Mouse (Mus musculus) heart, embryonic 16.5 days (tissue): ENCODE measurements around the gene Maml2. TPM values are rescaled to one million over a fixed set of nuclear protein-coding genes. Genes with fewer than 3 reads are reported as not detected.

Experiments
- ATAC-seq: fragments of 200-750 bp; cut with Nextera tagmentation; replicated peaks from 2 replicates; pipeline ENCODE4 v1.8.0; 2017; ENCODE audit warnings: moderate number of reproducible peaks; ENCODE audit not compliant: insufficient read depth, low FRiP score; ENCODE audit errors: extremely low read depth
- H3K27ac ChIP-seq: fragments of 300-500 bp; sonication (generic); 2 replicates; pipeline ENCODE4 v1.5.1; 2014; ENCODE audit warnings: mild to moderate bottlenecking, low read length, control low read depth, moderate library complexity
- H3K27me3 ChIP-seq: fragments of 300-500 bp; sonication (generic); 2 replicates; pipeline ENCODE4 v1.6.1; 2014; ENCODE audit warnings: low read length, mixed read lengths; ENCODE audit not compliant: control insufficient read depth, insufficient read depth
- H3K36me3 ChIP-seq: fragments of 300-500 bp; sonication (generic); 2 replicates; pipeline ENCODE4 v1.6.1; 2014; ENCODE audit not compliant: control insufficient read depth, insufficient read depth
- H3K4me1 ChIP-seq: fragments of 300-500 bp; sonication (generic); 2 replicates; pipeline ENCODE4 v1.6.1; 2014; ENCODE audit warnings: low read length, mixed read lengths; ENCODE audit not compliant: control insufficient read depth, insufficient read depth
- H3K4me2 ChIP-seq: fragments of 300-500 bp; sonication (generic); 2 replicates; pipeline ENCODE4 v1.6.1; 2014; ENCODE audit warnings: low read depth, mild to moderate bottlenecking, control low read depth, low read length
- H3K4me3 ChIP-seq: fragments of 300-500 bp; sonication (generic); 2 replicates; pipeline ENCODE4 v1.5.1; 2014; ENCODE audit warnings: mild to moderate bottlenecking, control low read depth, low read length
- H3K9ac ChIP-seq: fragments of 300-500 bp; sonication (generic); 2 replicates; pipeline ENCODE4 v1.6.1; 2014; ENCODE audit warnings: low read length, control low read depth
- H3K9me3 ChIP-seq: fragments of 300-500 bp; sonication (generic); replicated peaks from 2 replicates; pipeline ENCODE4 v1.6.1; 2016; ENCODE audit warnings: low read length; ENCODE audit not compliant: control insufficient read depth
- WGBS: fragments of 180-500 bp; shearing (Covaris S2); extraction: QIAGEN DNeasy Blood & Tissue Kit; methylation state at CpG from one replicate; pipeline ENCODE4 v1.1.7; 2014; 5-methylcytosine and 5-hydroxymethylcytosine counted together
- polyA plus RNA-seq: library from polyadenylated mRNA; unstranded; fragments of >200 nt; fragmentation: Nextera tagmentation; extraction: Ambion mirVana; gene quantifications from 2 replicates; pipeline ENCODE4 v1.2.1, GENCODE M21; 2015

Maml2 gene
- polyA plus RNA-seq, 1 experiment from 2014 or later, result 9.0 TPM

GRCm38 (mm10) chr9:13694293-13694692, 396.5 kb downstream of the Maml2 start:
- no peak overlapping the region for H3K9ac ChIP-seq
- peaks cover 28% of the 10 kb centered on the region for H3K4me1 ChIP-seq
- H3K27ac ChIP-seq, result peak overlapping the region; percentile 78
- peak overlapping the region; percentile 40 for H3K4me2 ChIP-seq
- ATAC-seq, result no peak
- no peak overlapping the region for H3K4me3 ChIP-seq
- H3K27me3 ChIP-seq, result no peaks in the 10 kb centered on the region
- no peaks in the 10 kb centered on the region for H3K9me3 ChIP-seq
- 17% methylated on average over 5 of the region's 5 CpGs for WGBS
- H3K36me3 ChIP-seq, result no peaks in the 10 kb centered on the region

- no peak overlapping the region for H3K4me3 ChIP-seq
- no peaks in the 10 kb centered on the region for H3K9me3 ChIP-seq
- peaks cover 19% of the 10 kb centered on the region for H3K4me1 ChIP-seq
- H3K36me3 ChIP-seq, result no peaks in the 10 kb centered on the region
- H3K27ac ChIP-seq, result no peak overlapping the region
- H3K4me2 ChIP-seq, result no peak overlapping the region
- 78% methylated on average over 4 of the region's 4 CpGs for WGBS
- no peak overlapping the region for H3K9ac ChIP-seq
- no peak for ATAC-seq
- H3K27me3 ChIP-seq, result no peaks in the 10 kb centered on the region
Observed at GRCm38 (mm10) chr9:13697041-13697811, 399.5 kb downstream of the Maml2 start.

DNA sequence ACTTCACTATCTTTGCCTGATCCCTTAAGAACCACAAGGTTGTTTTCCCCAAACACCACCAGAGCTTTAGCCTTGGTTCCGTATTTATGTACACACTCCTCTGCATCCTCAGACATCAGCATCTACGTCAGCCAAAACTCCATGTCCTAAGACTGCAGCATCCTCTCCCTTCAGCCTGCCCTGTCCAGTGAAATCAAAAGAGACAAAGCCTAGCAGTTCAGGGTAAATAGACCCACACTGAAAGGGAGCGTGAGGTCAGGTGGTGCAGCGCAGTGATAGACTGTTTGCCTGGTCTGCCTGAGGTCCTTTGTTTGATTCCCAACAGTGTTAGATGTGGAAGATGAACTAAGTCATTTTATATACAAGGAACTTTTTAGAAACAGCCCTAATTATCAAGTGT, 400.1 kb downstream of the Maml2 start:
- Histone ChIP-seq H3K27ac (no peak overlapping the region), H3K4me1 (peaks cover 24% of the 10 kb centered on the region), H3K9me3 (no peaks in the 10 kb centered on the region), H3K36me3 (no peaks in the 10 kb centered on the region), H3K4me3 (no peak overlapping the region), H3K9ac (no peak overlapping the region), H3K4me2 (no peak overlapping the region), H3K27me3 (no peaks in the 10 kb centered on the region)
- WGBS, result 96% methylated on average over 4 of the region's 4 CpGs
- ATAC-seq, result no peak

GRCm38 (mm10) chr9:13699061-13699780, 401.5 kb downstream of the Maml2 start:
- no peak overlapping the region for H3K4me2 ChIP-seq
- H3K9me3 ChIP-seq, result no peaks in the 10 kb centered on the region
- peaks cover 21% of the 10 kb centered on the region for H3K4me1 ChIP-seq
- ATAC-seq, result no peak
- WGBS, result 79% methylated on average over 14 of the region's 14 CpGs
- H3K4me3 ChIP-seq, result no peak overlapping the region
- no peaks in the 10 kb centered on the region for H3K27me3 ChIP-seq
- H3K27ac ChIP-seq, result no peak overlapping the region
- no peak overlapping the region for H3K9ac ChIP-seq
- no peaks in the 10 kb centered on the region for H3K36me3 ChIP-seq

GRCm38 (mm10) chr9:13699781-13700116, 402.0 kb downstream of the Maml2 start:
- no peak for ATAC-seq
- H3K9me3 ChIP-seq, result no peaks in the 10 kb centered on the region
- peaks cover 16% of the 10 kb centered on the region for H3K4me1 ChIP-seq
- 82% methylated on average over 5 of the region's 5 CpGs for WGBS
- no peak overlapping the region for H3K9ac ChIP-seq
- H3K4me2 ChIP-seq, result no peak overlapping the region
- H3K27ac ChIP-seq, result no peak overlapping the region
- H3K4me3 ChIP-seq, result no peak overlapping the region
- no peaks in the 10 kb centered on the region for H3K27me3 ChIP-seq
- no peaks in the 10 kb centered on the region for H3K36me3 ChIP-seq

DNA sequence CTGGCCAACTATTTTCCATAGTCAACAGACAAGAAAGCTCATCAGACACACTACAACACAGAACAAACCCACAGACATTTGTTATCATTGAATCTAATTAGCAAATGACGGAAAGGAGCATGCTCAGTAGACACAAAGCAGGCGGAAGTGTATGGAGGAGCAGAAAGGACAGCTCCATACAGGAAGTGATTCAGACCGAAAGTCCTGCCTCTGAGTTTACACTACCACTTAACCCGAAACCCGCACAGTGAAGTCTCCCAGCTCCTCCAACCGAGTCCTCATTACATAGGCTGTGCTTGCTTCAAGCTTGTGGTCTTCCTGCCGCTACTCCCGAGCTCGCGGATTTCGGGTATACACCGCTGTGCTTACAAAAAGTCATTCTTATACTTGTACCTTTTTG, 404.0 kb downstream of the Maml2 start:
- Histone ChIP-seq H3K4me3 (no peak overlapping the region), H3K9me3 (no peaks in the 10 kb centered on the region), H3K36me3 (peaks cover 8% of the 10 kb centered on the region; the same call in 1 of the 2 replicates), H3K27ac (no peak overlapping the region), H3K27me3 (no peaks in the 10 kb centered on the region), H3K9ac (no peak overlapping the region), H3K4me2 (no peak overlapping the region), H3K4me1 (peaks cover 9% of the 10 kb centered on the region)
- WGBS, result 89% methylated on average over 12 of the region's 12 CpGs
- no peak for ATAC-seq

GRCm38 (mm10) chr9:13703100-13703499, 405.3 kb downstream of the Maml2 start:
- Histone ChIP-seq H3K9ac (peak overlapping the region; percentile 41; the same call in 1 of the 2 replicates), H3K27me3 (no peaks in the 10 kb centered on the region), H3K4me3 (no peak overlapping the region), H3K36me3 (peaks cover 8% of the 10 kb centered on the region; the same call in 1 of the 2 replicates), H3K4me2 (peak overlapping the region; percentile 23; the same call in 1 of the 2 replicates), H3K27ac (peak overlapping the region; percentile 71), H3K9me3 (no peaks in the 10 kb centered on the region), H3K4me1 (peaks cover 9% of the 10 kb centered on the region)
- 37% methylated on average over 2 of the region's 2 CpGs for WGBS
- ATAC-seq, result peak; percentile 89

GRCm38 (mm10) chr9:13704917-13705316, 407.2 kb downstream of the Maml2 start:
- no peak overlapping the region for H3K4me3 ChIP-seq
- no peak overlapping the region for H3K9ac ChIP-seq
- no peak for ATAC-seq
- H3K36me3 ChIP-seq, result peaks cover 8% of the 10 kb centered on the region; the same call in 1 of the 2 replicates
- WGBS, result 75% methylated on average over 4 of the region's 4 CpGs
- peaks cover 9% of the 10 kb centered on the region for H3K4me1 ChIP-seq
- no peak overlapping the region for H3K4me2 ChIP-seq
- H3K27ac ChIP-seq, result no peak overlapping the region
- no peaks in the 10 kb centered on the region for H3K9me3 ChIP-seq
- H3K27me3 ChIP-seq, result no peaks in the 10 kb centered on the region

DNA sequence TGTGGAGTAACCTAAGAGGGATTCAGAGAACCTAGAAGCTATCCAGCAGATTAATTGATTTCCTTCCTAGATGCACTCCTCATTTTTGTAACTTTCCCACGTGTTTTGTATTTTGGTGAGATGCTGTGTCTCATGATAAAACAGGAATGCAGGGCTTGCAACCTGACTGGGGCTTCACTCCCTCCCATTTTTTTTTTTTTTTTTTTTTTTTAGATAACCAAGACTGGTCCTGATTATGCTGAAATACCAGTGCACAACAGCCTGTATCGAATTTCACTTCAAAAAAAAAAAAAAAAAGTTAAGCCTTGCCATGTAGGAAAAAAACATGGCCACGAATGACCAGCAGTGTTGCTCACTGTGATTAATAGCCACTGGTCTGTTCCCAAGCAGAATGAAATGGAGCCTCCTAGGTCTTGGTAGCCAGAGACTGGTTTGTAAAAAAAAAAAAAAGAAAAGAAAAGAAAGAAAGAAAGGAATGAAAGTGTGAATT, 409.4 kb downstream of the Maml2 start:
- Histone ChIP-seq H3K27ac (no peak overlapping the region), H3K4me3 (no peak overlapping the region), H3K27me3 (no peaks in the 10 kb centered on the region), H3K9me3 (no peaks in the 10 kb centered on the region), H3K4me2 (no peak overlapping the region), H3K9ac (no peak overlapping the region), H3K4me1 (peaks cover 9% of the 10 kb centered on the region), H3K36me3 (peaks cover 8% of the 10 kb centered on the region; the same call in 1 of the 2 replicates)
- WGBS, result 30% methylated on average over 3 of the region's 3 CpGs
- ATAC-seq, result no peak
